Mouse (Mus musculus) lung, embryonic 15.5 days (tissue): ENCODE measurements around the gene Golt1a. TPM values are rescaled to one million over a fixed set of nuclear protein-coding genes. Genes with fewer than 3 reads are reported as not detected.
A peak's percentile ranks its signal among the peaks of the same experiment; 100 is the strongest.

Source experiments
- ATAC-seq: fragments of 200-750 bp; cut with Nextera tagmentation; 2 replicates; pipeline ENCODE4 v1.8.0; 2017; ENCODE audit warnings: moderate number of reproducible peaks, borderline replicate concordance; ENCODE audit not compliant: low FRiP score, low TSS enrichment; ENCODE audit errors: extremely low read depth
- H3K27ac ChIP-seq: fragments of 300-500 bp; sonication (generic); 2 replicates; pipeline ENCODE4 v1.5.1; 2015; ENCODE audit warnings: moderate library complexity, mild to moderate bottlenecking, inconsistent platforms
- H3K27me3 ChIP-seq: fragments of 300-500 bp; sonication (generic); 2 replicates; pipeline ENCODE4 v1.6.1; 2015; ENCODE audit warnings: inconsistent platforms
- H3K36me3 ChIP-seq: fragments of 300-500 bp; sonication (generic); 2 replicates; pipeline ENCODE4 v1.6.1; 2015; ENCODE audit warnings: inconsistent platforms
- H3K4me1 ChIP-seq: fragments of 300-500 bp; sonication (generic); 2 replicates; pipeline ENCODE4 v1.6.1; 2015; ENCODE audit warnings: inconsistent platforms
- H3K4me2 ChIP-seq: fragments of 300-500 bp; sonication (generic); 2 replicates; pipeline ENCODE4 v1.6.1; 2015; ENCODE audit warnings: inconsistent platforms, mild to moderate bottlenecking, moderate library complexity
- H3K4me3 ChIP-seq: fragments of 300-500 bp; sonication (generic); 2 replicates; pipeline ENCODE4 v1.5.1; 2015; ENCODE audit warnings: mild to moderate bottlenecking, inconsistent platforms
- H3K9ac ChIP-seq: fragments of 300-500 bp; sonication (generic); 2 replicates; pipeline ENCODE4 v1.6.1; 2015; ENCODE audit warnings: inconsistent platforms
- H3K9me3 ChIP-seq: fragments of 300-500 bp; sonication (generic); 2 replicates; pipeline ENCODE4 v1.6.1; 2016; ENCODE audit warnings: inconsistent platforms
- WGBS: fragments of 180-500 bp; shearing (Covaris S2); methylation state at CpG from one replicate; pipeline ENCODE4 v1.1.7; 2015; 5-methylcytosine and 5-hydroxymethylcytosine counted together
- polyA plus RNA-seq: library from polyadenylated mRNA; unstranded; fragments of >200 nt; fragmentation: Nextera tagmentation; extraction: Ambion mirVana; gene quantifications from 2 replicates; pipeline ENCODE4 v1.2.1, GENCODE M21; 2015

Golt1a gene
- 0.16 TPM in 1 of 2 replicates, not detected in the other for polyA plus RNA-seq

- no peaks in the 10 kb centered on the region for H3K9me3 ChIP-seq
- ATAC-seq: no peak
- peaks cover 18% of the 10 kb centered on the region for H3K4me1 ChIP-seq
- WGBS: 44% methylated on average over 14 of the region's 14 CpGs
- no peaks in the 10 kb centered on the region for H3K36me3 ChIP-seq
- H3K4me2 ChIP-seq: peak within 1 kb of the TSS; percentile 12
- H3K9ac ChIP-seq: no peak within 1 kb of the TSS
- no peak within 1 kb of the TSS for H3K27ac ChIP-seq
- no peak within 1 kb of the TSS for H3K4me3 ChIP-seq
- no peaks in the 10 kb centered on the region for H3K27me3 ChIP-seq
Observed at GRCm38 (mm10) chr1:133309652-133310267, at the start of gene Golt1a. Gene Golt1a, plus strand, starts transcription at chr1:133309800.

GRCm38 (mm10) chr1:133262628-133263027 lies 47.0 kb upstream of the Golt1a start:
- H3K4me2 ChIP-seq: no peak overlapping the region
- no peaks in the 10 kb centered on the region for H3K27me3 ChIP-seq
- H3K36me3 ChIP-seq: no peaks in the 10 kb centered on the region
- H3K9ac ChIP-seq: no peak overlapping the region
- H3K27ac ChIP-seq: no peak overlapping the region
- peaks cover 15% of the 10 kb centered on the region; the same call in 1 of the 2 replicates for H3K4me1 ChIP-seq
- H3K4me3 ChIP-seq: no peak overlapping the region
- no peak for ATAC-seq
- WGBS: 90% methylated on average over 6 of the region's 6 CpGs
- H3K9me3 ChIP-seq: no peaks in the 10 kb centered on the region

- Histone ChIP-seq H3K9ac (no peak overlapping the region), H3K27ac (no peak overlapping the region), H3K27me3 (no peaks in the 10 kb centered on the region), H3K36me3 (no peaks in the 10 kb centered on the region), H3K4me2 (no peak overlapping the region), H3K4me1 (peaks cover 13% of the 10 kb centered on the region; the same call in 1 of the 2 replicates), H3K9me3 (no peaks in the 10 kb centered on the region), H3K4me3 (no peak overlapping the region)
- no peak for ATAC-seq
- 80% methylated on average over 7 of the region's 7 CpGs for WGBS
Observed at GRCm38 (mm10) chr1:133263134-133263533, 46.5 kb upstream of the Golt1a start.

GRCm38 (mm10) chr1:133264367-133264766 lies 45.2 kb upstream of the Golt1a start:
- H3K9me3 ChIP-seq: no peaks in the 10 kb centered on the region
- H3K4me3 ChIP-seq: no peak overlapping the region
- H3K4me2 ChIP-seq: no peak overlapping the region
- no peaks in the 10 kb centered on the region for H3K27me3 ChIP-seq
- WGBS: 53% methylated on average over 12 of the region's 12 CpGs
- H3K36me3 ChIP-seq: no peaks in the 10 kb centered on the region
- no peak overlapping the region for H3K27ac ChIP-seq
- no peak overlapping the region for H3K9ac ChIP-seq
- peaks cover 9% of the 10 kb centered on the region; the same call in 1 of the 2 replicates for H3K4me1 ChIP-seq
- no peak for ATAC-seq

GRCm38 (mm10) chr1:133265114-133265766 lies 44.4 kb upstream of the Golt1a start:
- Histone ChIP-seq H3K4me1 (peaks cover 11% of the 10 kb centered on the region; the same call in 1 of the 2 replicates), H3K4me2 (no peak overlapping the region), H3K4me3 (no peak overlapping the region), H3K9ac (no peak overlapping the region), H3K27ac (no peak overlapping the region), H3K36me3 (no peaks in the 10 kb centered on the region), H3K27me3 (no peaks in the 10 kb centered on the region), H3K9me3 (no peaks in the 10 kb centered on the region)
- WGBS: 22% methylated on average over 11 of the region's 11 CpGs
- no peak for ATAC-seq

- Histone ChIP-seq H3K4me1 (peaks cover 14% of the 10 kb centered on the region; the same call in 1 of the 2 replicates), H3K4me3 (no peak overlapping the region), H3K9ac (no peak overlapping the region), H3K36me3 (no peaks in the 10 kb centered on the region), H3K9me3 (no peaks in the 10 kb centered on the region), H3K4me2 (no peak overlapping the region), H3K27me3 (no peaks in the 10 kb centered on the region), H3K27ac (no peak overlapping the region)
- no peak for ATAC-seq
- 80% methylated on average over 3 of the region's 3 CpGs for WGBS
Observed at GRCm38 (mm10) chr1:133267094-133267493, 42.5 kb upstream of the Golt1a start.

- H3K9ac ChIP-seq: no peak overlapping the region
- H3K4me2 ChIP-seq: no peak overlapping the region
- WGBS: 32% methylated on average over 10 of the region's 10 CpGs
- no peaks in the 10 kb centered on the region for H3K36me3 ChIP-seq
- H3K4me1 ChIP-seq: peaks cover 14% of the 10 kb centered on the region; the same call in 1 of the 2 replicates
- no peak overlapping the region for H3K27ac ChIP-seq
- no peaks in the 10 kb centered on the region for H3K27me3 ChIP-seq
- H3K4me3 ChIP-seq: no peak overlapping the region
- ATAC-seq: no peak
- H3K9me3 ChIP-seq: no peaks in the 10 kb centered on the region
Observed at GRCm38 (mm10) chr1:133267813-133268492, 41.6 kb upstream of the Golt1a start.

GRCm38 (mm10) chr1:133268503-133268902 lies 41.1 kb upstream of the Golt1a start:
- Histone ChIP-seq H3K4me1 (peaks cover 14% of the 10 kb centered on the region; the same call in 1 of the 2 replicates), H3K4me2 (no peak overlapping the region), H3K4me3 (no peak overlapping the region), H3K36me3 (no peaks in the 10 kb centered on the region), H3K9ac (no peak overlapping the region), H3K27me3 (no peaks in the 10 kb centered on the region), H3K27ac (no peak overlapping the region), H3K9me3 (no peaks in the 10 kb centered on the region)
- ATAC-seq: no peak
- 76% methylated on average over 3 of the region's 3 CpGs for WGBS

GRCm38 (mm10) chr1:133270336-133270735 lies 39.3 kb upstream of the Golt1a start:
- Histone ChIP-seq H3K4me2 (no peak overlapping the region), H3K27ac (no peak overlapping the region), H3K36me3 (no peaks in the 10 kb centered on the region), H3K9me3 (no peaks in the 10 kb centered on the region), H3K4me1 (peaks cover 9% of the 10 kb centered on the region; the same call in 1 of the 2 replicates), H3K27me3 (no peaks in the 10 kb centered on the region), H3K4me3 (no peak overlapping the region), H3K9ac (no peak overlapping the region)
- ATAC-seq: no peak
- WGBS: 31% methylated on average over 6 of the region's 6 CpGs

GRCm38 (mm10) chr1:133274163-133274562 lies 35.4 kb upstream of the Golt1a start:
- Histone ChIP-seq H3K36me3 (no peaks in the 10 kb centered on the region), H3K27ac (no peak overlapping the region), H3K9me3 (no peaks in the 10 kb centered on the region), H3K4me1 (peaks cover 9% of the 10 kb centered on the region), H3K27me3 (no peaks in the 10 kb centered on the region), H3K9ac (no peak overlapping the region), H3K4me3 (no peak overlapping the region), H3K4me2 (no peak overlapping the region)
- ATAC-seq: no peak
- 93% methylated on average over 19 of the region's 19 CpGs for WGBS

GRCm38 (mm10) chr1:133276983-133277382 lies 32.6 kb upstream of the Golt1a start:
- Histone ChIP-seq H3K4me2 (no peak overlapping the region), H3K27me3 (no peaks in the 10 kb centered on the region), H3K4me3 (no peak overlapping the region), H3K4me1 (peaks cover 6% of the 10 kb centered on the region; the same call in 1 of the 2 replicates), H3K27ac (no peak overlapping the region), H3K36me3 (no peaks in the 10 kb centered on the region), H3K9me3 (no peaks in the 10 kb centered on the region), H3K9ac (no peak overlapping the region)
- no peak for ATAC-seq
- WGBS: 59% methylated on average over 5 of the region's 5 CpGs

GRCm38 (mm10) chr1:133278539-133278938 lies 31.1 kb upstream of the Golt1a start:
- Histone ChIP-seq H3K4me2 (no peak overlapping the region), H3K4me3 (no peak overlapping the region), H3K4me1 (peaks cover 6% of the 10 kb centered on the region; the same call in 1 of the 2 replicates), H3K27ac (no peak overlapping the region), H3K27me3 (no peaks in the 10 kb centered on the region), H3K9ac (no peak overlapping the region), H3K9me3 (no peaks in the 10 kb centered on the region), H3K36me3 (no peaks in the 10 kb centered on the region)
- 65% methylated on average over 6 of the region's 6 CpGs for WGBS
- no peak for ATAC-seq
